Mouse (Mus musculus): ENCODE measurements at regions not wholly inside any gene's neighbourhood (a gene's known extent, or its start where the extent isn't known, plus 50 kb on each side); places are given as distances from the start of the nearest gene placed in this dataset.
"Not testable (repeated sequence)": the region's sequence is repeated elsewhere in the genome, so short reads cannot be mapped to it uniquely, and the experiment has no call there.

DNA sequence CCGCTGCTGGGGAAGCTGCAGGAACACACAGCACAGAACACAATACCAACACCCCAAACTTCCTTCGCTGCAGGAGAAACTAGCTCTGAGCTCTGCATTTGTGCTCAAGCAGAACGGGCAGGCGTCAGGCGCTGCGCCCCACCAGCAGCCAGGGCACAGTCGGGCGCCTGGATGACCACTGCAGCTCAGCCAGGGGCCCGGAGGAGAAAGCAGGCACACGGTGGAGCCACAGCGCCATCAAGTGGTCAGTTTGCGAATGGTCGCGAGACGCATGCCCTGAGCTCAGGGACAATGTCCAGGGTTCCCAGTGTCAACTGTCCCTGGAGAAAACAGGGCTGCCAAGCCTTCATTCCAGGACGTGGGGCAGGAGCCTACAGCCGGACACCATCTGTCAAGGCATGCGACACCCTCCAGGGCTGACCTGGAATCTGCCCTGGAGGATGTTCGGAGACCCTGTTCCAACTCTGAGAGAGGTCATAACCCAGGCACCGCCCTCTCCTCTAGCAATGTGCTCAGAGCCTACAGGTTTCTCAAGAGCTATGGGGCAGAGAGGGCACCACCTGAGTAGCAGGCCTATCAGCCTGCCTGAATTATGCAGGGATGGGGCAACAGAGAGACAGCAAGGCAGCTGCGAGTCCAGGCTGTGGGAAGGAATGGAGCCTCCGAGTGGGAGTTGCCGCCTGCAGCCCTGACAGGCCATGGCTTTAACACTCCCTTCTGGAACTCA lies 383.2 kb downstream of the Sox9 start:
- Histone ChIP-seq H3K4me1 (replicated peaks) (peaks cover 59% of the 10 kb centered on the region), H3K9me3 (no peaks in the 10 kb centered on the region), H3K4me2 (peak overlapping the region; percentile 60), H3K4me3 (replicated peaks) (peak overlapping the region; percentile 27), H3K27ac (peak overlapping the region; percentile 71), H3K27me3 (peaks cover 9% of the 10 kb centered on the region), H3K9ac (replicated peaks) (peak overlapping the region; percentile 40; the same call in 1 of the 2 replicates), H3K36me3 (peaks cover 13% of the 10 kb centered on the region; the same call in 1 of the 2 replicates)
- 4% methylated on average over 23 of the region's 23 CpGs for WGBS
- ATAC-seq (ENCODE audit: insufficient number of reproducible peaks, insufficient read depth, low FRiP score, low TSS enrichment, low read depth) = 0 out of 2 replicates have a peak, but pooled peaks have one; percentile 38

DNA sequence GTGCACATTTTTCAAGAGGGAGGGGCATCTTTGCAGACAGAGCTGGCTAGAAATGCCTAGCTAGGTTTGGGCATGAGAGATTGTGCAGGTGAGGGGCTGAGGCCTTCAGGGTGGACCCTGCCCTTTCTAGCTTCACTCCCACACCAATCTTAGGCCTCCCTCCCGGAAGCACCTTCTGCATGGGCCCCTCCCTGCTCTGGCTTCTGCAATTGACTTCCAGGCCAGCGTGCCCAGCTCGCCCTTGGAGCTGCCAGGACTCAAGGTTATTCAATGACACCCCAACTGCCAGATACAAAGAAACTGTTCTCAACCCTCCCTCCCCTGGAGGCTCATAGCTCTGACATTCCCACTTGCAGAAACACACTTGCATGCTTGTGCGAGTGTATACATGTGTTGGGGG lies 384.5 kb downstream of the Sox9 start:
- Histone ChIP-seq H3K4me3 (replicated peaks) (no peak overlapping the region), H3K27me3 (peaks cover 9% of the 10 kb centered on the region), H3K4me1 (replicated peaks) (peaks cover 67% of the 10 kb centered on the region), H3K9me3 (no peaks in the 10 kb centered on the region), H3K27ac (0 out of 2 replicates have a peak overlapping the region, but pooled peaks have one; percentile 19), H3K9ac (replicated peaks) (no peak overlapping the region), H3K4me2 (no peak overlapping the region), H3K36me3 (peaks cover 2% of the 10 kb centered on the region; the same call in 1 of the 2 replicates)
- 81% methylated on average over 4 of the region's 4 CpGs for WGBS
- no peak for ATAC-seq (ENCODE audit: insufficient number of reproducible peaks, insufficient read depth, low FRiP score, low TSS enrichment, low read depth)

DNA sequence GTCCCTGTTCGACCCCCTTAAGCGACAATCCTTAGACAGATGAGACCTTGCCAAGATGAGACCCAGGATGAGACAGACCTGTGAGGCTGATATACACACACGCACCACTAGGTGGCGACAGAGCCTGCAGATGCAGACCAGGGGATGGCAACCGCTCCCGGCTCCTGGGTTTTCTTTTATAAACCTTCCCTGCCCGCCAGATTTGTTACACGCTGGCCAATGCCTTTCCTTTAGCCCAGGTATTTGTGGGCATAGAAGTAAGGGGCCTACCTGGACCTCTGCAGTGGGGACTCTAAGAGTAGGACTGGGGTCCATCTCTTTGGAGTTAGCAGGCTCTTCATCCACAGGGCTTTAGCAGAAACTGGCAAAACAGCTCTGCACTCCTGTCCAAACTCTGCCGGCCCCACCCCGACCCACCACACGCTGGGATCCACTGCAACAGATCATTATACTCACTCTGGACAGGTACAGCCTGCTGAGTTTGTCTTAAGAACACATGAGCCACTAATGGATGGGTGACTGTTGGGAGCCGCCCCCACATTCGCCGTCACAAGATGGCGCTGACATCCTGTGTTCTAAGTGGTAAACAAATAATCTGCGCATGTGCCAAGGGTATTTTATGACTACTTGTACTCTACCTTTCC lies 390.6 kb downstream of the Sox9 start:
- Histone ChIP-seq H3K4me1 (replicated peaks) (peaks cover 62% of the 10 kb centered on the region), H3K9ac (replicated peaks) (peak overlapping the region; percentile 69)
- whole genome bisulfite sequencing = 23% methylated on average over 16 of the region's 16 CpGs

DNA sequence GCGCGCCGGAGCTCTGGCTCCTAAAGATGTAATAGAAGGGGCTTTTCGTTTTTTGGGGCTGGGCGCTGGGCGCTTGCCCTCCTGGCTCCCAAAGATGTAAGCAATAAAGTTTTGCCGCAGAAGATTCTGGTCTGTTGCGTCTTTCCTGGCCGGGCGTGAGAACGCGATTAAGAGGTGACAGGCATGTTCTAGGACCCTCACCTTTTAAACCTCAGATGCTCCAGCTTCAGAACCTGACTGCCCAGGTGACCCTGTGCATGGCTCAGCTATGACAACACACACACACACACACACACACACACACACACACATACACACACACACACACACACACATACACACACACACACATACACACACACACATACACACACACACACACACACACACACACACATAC lies 391.3 kb downstream of the Sox9 start:
- Histone ChIP-seq H3K4me3 (replicated peaks) (peak overlapping the region; percentile 33), H3K4me1 (replicated peaks) (peaks cover 68% of the 10 kb centered on the region), H3K27ac (peak overlapping the region; percentile 62; the same call in 1 of the 2 replicates), H3K4me2 (peak overlapping the region; percentile 51)
- not testable (repeated sequence) for ATAC-seq (ENCODE audit: insufficient number of reproducible peaks, insufficient read depth, low FRiP score, low TSS enrichment, low read depth); H3K27me3 ChIP-seq; H3K9me3 ChIP-seq; H3K9ac ChIP-seq (replicated peaks); H3K36me3 ChIP-seq
- 28% methylated on average over 12 of the region's 12 CpGs for WGBS

More for the DNA sequence above, 390.6 kb downstream of the Sox9 start:
- Histone ChIP-seq H3K4me3 (replicated peaks) (peak overlapping the region; percentile 49), H3K9me3 (no peaks in the 10 kb centered on the region), H3K4me2 (peak overlapping the region; percentile 57), H3K36me3 (no peaks in the 10 kb centered on the region), H3K27ac (peak overlapping the region; percentile 91), H3K27me3 (no peaks in the 10 kb centered on the region)
- peak; percentile 40 for ATAC-seq (ENCODE audit: insufficient number of reproducible peaks, insufficient read depth, low FRiP score, low TSS enrichment, low read depth)

DNA sequence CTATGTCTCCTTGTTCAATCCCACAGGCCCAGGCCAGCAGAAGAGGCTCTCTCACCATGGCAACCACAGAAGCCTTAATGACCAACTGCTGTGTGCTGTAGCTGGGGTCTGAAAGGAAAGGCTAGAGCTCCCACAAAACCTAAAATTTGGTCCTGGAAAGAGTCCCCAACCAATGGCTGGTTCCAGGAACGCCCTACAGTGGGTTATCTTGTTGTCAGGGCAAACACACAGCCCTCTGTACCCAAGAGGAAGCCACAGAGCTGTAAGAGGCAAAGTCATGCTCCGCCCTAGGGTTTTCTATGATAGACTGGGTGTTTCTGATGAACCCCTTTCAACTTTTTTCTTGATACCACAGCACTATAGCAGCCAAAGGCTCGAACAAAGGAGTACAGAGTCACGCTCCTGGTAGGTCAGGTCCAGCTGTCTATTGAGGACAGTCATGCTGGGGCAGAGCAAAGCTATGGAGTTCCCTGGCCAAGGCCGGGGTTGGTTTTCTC lies 392.0 kb downstream of the Sox9 start:
- H3K4me2 ChIP-seq = no peak overlapping the region
- H3K36me3 ChIP-seq = no peaks in the 10 kb centered on the region
- no peak for ATAC-seq (ENCODE audit: insufficient number of reproducible peaks, insufficient read depth, low FRiP score, low TSS enrichment, low read depth)
- H3K27me3 ChIP-seq = no peaks in the 10 kb centered on the region
- no peak overlapping the region for H3K27ac ChIP-seq
- no peak overlapping the region for H3K4me3 ChIP-seq (replicated peaks)
- no peak overlapping the region for H3K9ac ChIP-seq (replicated peaks)
- peaks cover 75% of the 10 kb centered on the region for H3K4me1 ChIP-seq (replicated peaks)
- 77% methylated on average over 5 of the region's 5 CpGs for WGBS
- H3K9me3 ChIP-seq = no peaks in the 10 kb centered on the region

DNA sequence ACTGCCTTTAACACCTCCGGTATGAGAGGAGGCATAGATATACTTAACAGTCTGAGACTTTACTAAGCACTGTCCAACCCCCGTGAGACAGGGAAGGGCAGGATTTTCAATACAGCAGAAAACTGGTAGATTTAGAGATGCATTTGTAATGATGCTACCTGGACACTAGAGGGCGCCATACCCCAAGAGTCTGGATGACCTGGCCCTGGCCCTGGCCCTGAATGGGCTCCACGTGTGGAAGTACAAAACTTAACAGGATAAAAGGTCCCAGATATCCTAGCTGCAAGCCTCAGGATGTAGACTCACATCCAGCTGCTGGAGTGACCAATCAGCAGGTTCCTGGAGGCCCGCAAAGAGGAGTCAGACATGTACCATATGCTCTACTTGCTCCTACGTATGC lies 393.3 kb downstream of the Sox9 start:
- no peak for ATAC-seq (ENCODE audit: insufficient number of reproducible peaks, insufficient read depth, low FRiP score, low TSS enrichment, low read depth)
- H3K4me3 ChIP-seq (replicated peaks) = no peak overlapping the region
- H3K9ac ChIP-seq (replicated peaks) = no peak overlapping the region
- H3K27ac ChIP-seq = no peak overlapping the region
- peaks cover 77% of the 10 kb centered on the region for H3K4me1 ChIP-seq (replicated peaks)
- no peaks in the 10 kb centered on the region for H3K9me3 ChIP-seq
- no peaks in the 10 kb centered on the region for H3K27me3 ChIP-seq
- WGBS = 31% methylated on average over 6 of the region's 6 CpGs
- H3K36me3 ChIP-seq = no peaks in the 10 kb centered on the region
- H3K4me2 ChIP-seq = no peak overlapping the region

DNA sequence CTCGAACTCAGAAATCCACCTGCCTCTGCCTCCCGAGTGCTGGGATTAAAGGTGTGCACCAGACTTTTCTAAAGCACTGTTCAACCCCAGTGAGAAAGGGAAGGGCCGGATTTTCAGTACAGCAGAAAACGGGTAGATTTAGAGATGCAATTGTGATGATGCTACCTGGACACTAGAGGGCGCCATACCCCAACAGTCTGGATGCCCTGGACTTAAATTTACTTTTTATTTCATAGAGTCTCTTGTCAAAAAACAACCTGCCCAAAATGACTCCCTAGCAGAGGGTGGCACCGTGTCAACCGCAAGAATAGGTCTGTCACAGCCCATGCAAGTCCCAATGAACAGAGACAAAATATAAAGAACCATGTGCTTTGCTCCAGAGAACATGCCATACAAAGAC lies 394.2 kb downstream of the Sox9 start:
- peaks cover 77% of the 10 kb centered on the region for H3K4me1 ChIP-seq (replicated peaks)
- no peak overlapping the region for H3K4me2 ChIP-seq
- WGBS = 18% methylated on average over 7 of the region's 7 CpGs
- no peak for ATAC-seq (ENCODE audit: insufficient number of reproducible peaks, insufficient read depth, low FRiP score, low TSS enrichment, low read depth)
- H3K4me3 ChIP-seq (replicated peaks) = no peak overlapping the region
- H3K9me3 ChIP-seq = no peaks in the 10 kb centered on the region
- no peak overlapping the region; the same call in 1 of the 2 replicates for H3K27ac ChIP-seq
- H3K36me3 ChIP-seq = no peaks in the 10 kb centered on the region
- no peaks in the 10 kb centered on the region for H3K27me3 ChIP-seq
- no peak overlapping the region for H3K9ac ChIP-seq (replicated peaks)

DNA sequence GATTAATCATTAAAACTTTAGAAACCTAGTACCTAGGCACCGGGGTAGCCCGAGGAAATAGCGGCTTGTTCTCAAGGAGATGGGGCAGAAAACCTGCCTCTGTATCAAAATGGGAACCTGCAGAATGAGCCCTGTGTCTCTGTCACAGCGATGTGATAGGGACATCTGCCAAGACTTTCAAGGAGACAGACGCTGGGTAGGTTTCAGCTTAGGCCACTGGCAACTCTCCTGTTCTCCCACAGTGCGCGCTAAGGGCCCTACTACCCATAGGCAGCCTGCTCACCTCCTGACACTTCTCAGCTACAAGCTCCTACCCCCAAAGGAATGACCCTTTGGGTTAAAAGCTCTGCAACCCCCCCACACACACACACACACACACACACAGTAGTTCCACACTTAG lies 396.4 kb downstream of the Sox9 start:
- no peaks in the 10 kb centered on the region for H3K27me3 ChIP-seq
- peaks cover 82% of the 10 kb centered on the region for H3K4me1 ChIP-seq (replicated peaks)
- H3K4me3 ChIP-seq (replicated peaks) = no peak overlapping the region
- no peak for ATAC-seq (ENCODE audit: insufficient number of reproducible peaks, insufficient read depth, low FRiP score, low TSS enrichment, low read depth)
- 85% methylated on average over 7 of the region's 7 CpGs for WGBS
- H3K27ac ChIP-seq = no peak overlapping the region
- no peak overlapping the region for H3K4me2 ChIP-seq
- H3K36me3 ChIP-seq = no peaks in the 10 kb centered on the region
- H3K9me3 ChIP-seq = no peaks in the 10 kb centered on the region
- H3K9ac ChIP-seq (replicated peaks) = no peak overlapping the region

DNA sequence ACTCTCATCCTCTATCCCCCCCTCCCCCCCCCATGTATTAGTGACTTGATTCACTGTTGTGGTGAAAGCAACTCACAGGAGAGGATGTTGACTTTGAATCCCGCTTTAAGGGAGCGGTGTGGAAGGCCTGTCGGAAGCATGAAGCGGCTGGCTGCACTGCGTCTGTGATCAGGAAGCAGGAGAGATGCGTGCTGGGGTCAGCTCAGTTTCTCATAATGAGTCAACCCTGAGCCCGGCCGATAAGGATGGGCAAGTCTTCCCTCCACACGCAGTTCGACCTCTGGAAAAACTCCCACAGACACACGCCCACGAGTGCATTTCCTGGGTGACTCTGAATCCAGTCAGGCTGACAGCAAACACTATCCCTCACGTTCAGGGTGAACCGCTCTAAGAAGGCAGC lies 398.0 kb downstream of the Sox9 start:
- Histone ChIP-seq H3K27ac (0 out of 2 replicates have a peak overlapping the region, but pooled peaks have one; percentile 29), H3K9ac (replicated peaks) (no peak overlapping the region), H3K9me3 (no peaks in the 10 kb centered on the region), H3K4me2 (no peak overlapping the region), H3K36me3 (no peaks in the 10 kb centered on the region), H3K27me3 (no peaks in the 10 kb centered on the region), H3K4me3 (replicated peaks) (no peak overlapping the region), H3K4me1 (replicated peaks) (peaks cover 87% of the 10 kb centered on the region)
- ATAC-seq (ENCODE audit: insufficient number of reproducible peaks, insufficient read depth, low FRiP score, low TSS enrichment, low read depth) = no peak
- WGBS = 78% methylated on average over 14 of the region's 14 CpGs

DNA sequence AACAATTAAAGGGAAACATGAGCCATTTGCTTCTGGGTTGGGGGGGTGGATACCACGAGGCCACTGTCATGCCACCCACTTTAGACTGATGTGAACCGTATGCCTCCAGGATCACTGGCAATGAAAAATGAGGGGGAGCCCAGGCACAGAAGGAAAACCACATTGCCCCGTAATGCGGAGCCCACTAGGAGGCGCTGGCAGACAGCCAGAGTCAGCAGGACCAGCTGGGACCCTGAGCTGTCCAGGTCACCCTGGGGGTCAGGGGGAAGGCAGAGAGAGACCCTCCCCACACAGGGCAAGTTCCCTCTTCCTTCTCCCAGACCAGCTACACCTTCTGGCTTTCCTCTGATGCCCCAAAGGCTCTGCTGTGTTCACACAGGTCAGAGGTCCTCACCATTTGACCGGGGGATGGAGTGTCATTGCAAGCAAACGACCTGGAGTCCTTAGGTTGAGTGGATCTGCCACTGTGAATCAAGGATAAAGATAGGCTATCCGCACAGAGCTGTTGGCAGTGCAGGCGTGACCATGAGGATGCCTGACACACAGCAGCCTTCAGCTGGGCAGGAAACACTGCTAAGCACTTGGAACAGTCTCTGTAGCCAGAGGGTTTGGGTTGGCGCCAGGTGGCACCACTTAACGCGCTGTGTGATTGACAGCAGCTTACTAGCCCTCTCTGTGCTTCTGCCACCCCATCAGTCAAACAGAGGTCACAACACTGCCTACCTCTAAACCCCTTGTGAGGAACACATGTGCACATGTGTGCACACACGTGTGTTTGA lies 400.2 kb downstream of the Sox9 start:
- H3K27me3 ChIP-seq = no peaks in the 10 kb centered on the region
- no peak overlapping the region for H3K4me2 ChIP-seq
- no peaks in the 10 kb centered on the region for H3K36me3 ChIP-seq
- ATAC-seq (ENCODE audit: insufficient number of reproducible peaks, insufficient read depth, low FRiP score, low TSS enrichment, low read depth) = no peak
- no peak overlapping the region for H3K4me3 ChIP-seq (replicated peaks)
- H3K9me3 ChIP-seq = no peaks in the 10 kb centered on the region
- WGBS = 70% methylated on average over 13 of the region's 13 CpGs
- H3K4me1 ChIP-seq (replicated peaks) = peaks cover 92% of the 10 kb centered on the region
- H3K27ac ChIP-seq = no peak overlapping the region
- H3K9ac ChIP-seq (replicated peaks) = no peak overlapping the region

DNA sequence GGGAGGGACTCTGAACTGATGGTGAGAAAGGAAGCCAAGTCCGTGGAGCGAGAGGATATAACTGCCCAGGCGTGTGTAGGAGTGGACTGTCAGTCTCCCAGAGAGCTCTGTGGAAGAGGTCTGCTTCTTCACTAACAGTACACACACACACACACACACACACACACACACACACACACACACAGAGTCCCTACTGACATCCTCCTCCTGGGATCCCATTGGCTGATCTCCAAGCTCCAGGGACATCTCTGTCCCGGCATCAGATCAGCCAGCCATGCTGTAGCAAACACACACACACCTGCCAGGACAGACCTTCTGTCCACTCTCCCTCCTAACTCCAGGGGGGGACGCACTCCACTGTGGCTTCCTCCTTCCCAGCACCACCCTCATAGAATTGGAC lies 401.5 kb downstream of the Sox9 start:
- H3K4me3 ChIP-seq (replicated peaks) = no peak overlapping the region
- no peak for ATAC-seq (ENCODE audit: insufficient number of reproducible peaks, insufficient read depth, low FRiP score, low TSS enrichment, low read depth)

More for the DNA sequence above, 401.5 kb downstream of the Sox9 start:
- H3K4me2 ChIP-seq = 0 out of 2 replicates have a peak overlapping the region, but pooled peaks have one; percentile 4
- no peak overlapping the region for H3K9ac ChIP-seq (replicated peaks)
- no peaks in the 10 kb centered on the region for H3K9me3 ChIP-seq
- H3K27ac ChIP-seq = peak overlapping the region; percentile 82
- peaks cover 90% of the 10 kb centered on the region for H3K4me1 ChIP-seq (replicated peaks)
- no peaks in the 10 kb centered on the region for H3K27me3 ChIP-seq
- 79% methylated on average over 5 of the region's 5 CpGs for WGBS
- H3K36me3 ChIP-seq = no peaks in the 10 kb centered on the region
